Mouse (Mus musculus) liver, embryonic 15.5 days (tissue): ENCODE results near the gene Acss2. TPM values are rescaled to one million over a fixed set of nuclear protein-coding genes. Genes with fewer than 3 reads are reported as not detected.
"Not testable (repeated sequence)": the region's sequence is repeated elsewhere in the genome, so short reads cannot be mapped to it uniquely, and the experiment has no call there.

ENCODE experiments used
- ATAC-seq: fragments of 200-750 bp; cut with Nextera tagmentation; 2 replicates; pipeline ENCODE4 v1.8.0; 2017; ENCODE audit warnings: moderate number of reproducible peaks, mild to moderate bottlenecking, moderate library complexity; ENCODE audit not compliant: insufficient read depth
- H3K27ac ChIP-seq: fragments of 300-500 bp; sonication (generic); replicated peaks from 2 replicates; pipeline ENCODE4 v1.5.1; 2015; ENCODE audit warnings: mild to moderate bottlenecking, inconsistent platforms
- H3K27me3 ChIP-seq: fragments of 300-500 bp; sonication (generic); 2 replicates; pipeline ENCODE4 v1.6.1; 2015; ENCODE audit warnings: mild to moderate bottlenecking, inconsistent platforms
- H3K36me3 ChIP-seq: fragments of 300-500 bp; sonication (generic); replicated peaks from 2 replicates; pipeline ENCODE4 v1.6.1; 2015; ENCODE audit warnings: moderate library complexity, mild to moderate bottlenecking, inconsistent platforms
- H3K4me1 ChIP-seq: fragments of 300-500 bp; sonication (generic); replicated peaks from 2 replicates; pipeline ENCODE4 v1.6.1; 2015; ENCODE audit warnings: inconsistent platforms
- H3K4me2 ChIP-seq: fragments of 300-500 bp; sonication (generic); 2 replicates; pipeline ENCODE4 v1.6.1; 2015; ENCODE audit warnings: moderate library complexity, mild to moderate bottlenecking, inconsistent platforms
- H3K4me3 ChIP-seq: fragments of 300-500 bp; sonication (generic); replicated peaks from 2 replicates; pipeline ENCODE4 v1.5.1; 2015; ENCODE audit warnings: mild to moderate bottlenecking, inconsistent platforms
- H3K9ac ChIP-seq: fragments of 300-500 bp; sonication (generic); 2 replicates; pipeline ENCODE4 v1.6.1; 2015; ENCODE audit warnings: moderate library complexity, mild to moderate bottlenecking, inconsistent platforms
- H3K9me3 ChIP-seq: fragments of 300-500 bp; sonication (generic); replicated peaks from 2 replicates; pipeline ENCODE4 v1.6.1; 2016; ENCODE audit warnings: inconsistent platforms
- WGBS: fragments of 180-500 bp; shearing (Covaris S2); methylation state at CpG from one replicate; pipeline ENCODE4 v1.1.7; 2015; ENCODE audit warnings: mixed read lengths; ENCODE audit not compliant: insufficient replicate concordance; 5-methylcytosine and 5-hydroxymethylcytosine counted together
- polyA plus RNA-seq: library from polyadenylated mRNA; unstranded; fragments of >200 nt; fragmentation: Nextera tagmentation; extraction: Ambion mirVana; gene quantifications from 2 replicates; pipeline ENCODE4 v1.2.1, GENCODE M21; 2015

The Acss2 gene
- polyA plus RNA-seq, 1 experiment from 2014 or later, result 24.4 TPM

DNA sequence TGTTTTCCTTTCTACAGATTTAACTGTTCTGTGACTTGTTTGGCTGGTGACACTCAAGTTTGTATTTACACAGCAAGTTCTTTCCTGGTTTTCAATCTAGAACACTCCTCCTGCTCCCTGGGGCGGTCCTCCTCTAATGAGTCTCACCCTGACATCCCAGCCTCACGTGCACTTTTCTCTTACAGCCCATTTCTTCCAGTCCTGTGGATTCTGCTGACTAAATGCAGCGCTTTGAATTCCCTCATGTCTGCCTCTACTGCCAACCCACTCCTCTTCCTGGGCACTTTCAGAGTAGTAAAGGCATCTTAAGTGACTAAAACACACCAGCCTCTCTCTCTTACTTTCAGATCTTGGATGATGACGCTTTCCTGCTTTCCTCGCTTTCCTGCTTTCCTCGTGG, 73.9 kb downstream of the Acss2 start:
- WGBS, result 14% methylated on average over 6 of the region's 6 CpGs
- H3K4me1 ChIP-seq, result peaks cover 74% of the 10 kb centered on the region

DNA sequence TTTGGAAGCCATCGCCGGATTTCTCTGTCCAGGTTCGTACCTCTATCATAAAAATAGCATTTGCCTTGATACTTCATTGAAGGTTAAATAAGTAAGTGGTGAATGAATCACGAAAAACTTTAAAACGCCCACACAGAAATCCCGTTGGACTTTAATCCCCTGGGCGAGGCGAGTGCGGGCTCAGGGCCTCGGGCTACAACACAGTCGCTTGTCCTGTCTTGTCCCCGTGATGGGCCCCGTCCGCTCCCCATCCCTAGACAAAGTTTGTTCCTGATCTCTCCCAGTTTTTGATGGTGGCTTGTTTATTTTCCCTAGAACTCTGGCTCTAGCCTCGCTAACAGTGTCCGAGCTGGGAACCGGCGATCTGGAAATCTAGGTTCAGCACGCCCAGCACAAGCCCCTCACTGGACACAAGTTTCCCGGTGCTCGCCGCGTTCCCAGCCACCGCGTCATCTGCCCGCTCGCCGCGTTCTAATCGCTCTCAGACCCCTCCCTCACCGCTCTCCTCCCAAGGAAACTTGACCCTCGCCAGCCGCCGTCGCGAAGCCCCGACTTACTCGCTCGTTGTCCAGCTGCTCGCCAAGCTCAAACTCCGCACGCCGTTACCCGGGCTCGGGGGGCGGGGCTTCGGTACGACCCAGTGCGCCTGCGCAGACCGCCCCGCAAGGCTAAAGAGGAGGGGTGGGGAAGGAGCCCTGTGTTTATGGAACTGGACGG, 74.5 kb downstream of the Acss2 start, which contains the start of gene Gss:
Gss (minus strand) TSS at position 674 of the 717 bp plus-strand sequence.
- Histone ChIP-seq H3K27ac (peak within 1 kb of the TSS; percentile 88), H3K27me3 (no peaks in the 10 kb centered on the region), H3K4me1 (peaks cover 80% of the 10 kb centered on the region), H3K9me3 (no peaks in the 10 kb centered on the region), H3K36me3 (peaks cover 5% of the 10 kb centered on the region; the same call in 1 of the 2 replicates), H3K4me2 (peak within 1 kb of the TSS; percentile 84), H3K9ac (peak within 1 kb of the TSS; percentile 77), H3K4me3 (peak within 1 kb of the TSS; percentile 72)
- under 1% methylated on average over 53 of the region's 53 CpGs for WGBS
- ATAC-seq, result peak; percentile 87

More for the DNA sequence above, 73.9 kb downstream of the Acss2 start:
- Histone ChIP-seq H3K36me3 (peaks cover 11% of the 10 kb centered on the region; the same call in 1 of the 2 replicates), H3K27ac (peak overlapping the region; percentile 88), H3K4me3 (peak overlapping the region; percentile 72), H3K9ac (peak overlapping the region; percentile 77), H3K4me2 (peak overlapping the region; percentile 84), H3K27me3 (no peaks in the 10 kb centered on the region), H3K9me3 (no peaks in the 10 kb centered on the region)
- no peak for ATAC-seq

GRCm38 (mm10) chr2:155592854-155593283, 75.1 kb downstream of the Acss2 start:
- WGBS, result 1% methylated on average over 9 of the region's 9 CpGs

DNA sequence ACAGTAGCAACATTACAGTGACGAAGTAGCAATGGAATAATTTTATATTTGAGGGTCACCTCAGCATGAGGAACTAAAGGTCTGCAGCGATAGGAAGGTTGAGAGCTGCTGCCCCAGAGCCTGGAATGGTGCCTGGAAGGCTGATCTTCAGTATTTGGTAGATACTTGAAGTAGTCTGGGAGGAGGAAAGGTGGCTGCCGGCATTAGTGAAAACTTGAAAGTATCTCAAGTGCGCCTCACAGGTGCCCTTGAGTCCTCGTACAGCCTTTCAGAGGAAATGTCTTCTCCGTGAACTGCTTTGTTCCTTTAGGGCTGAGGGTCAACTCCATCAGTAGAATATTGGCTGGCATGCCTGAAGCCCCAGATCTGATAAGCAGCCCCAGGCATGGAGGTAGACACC, 77.8 kb downstream of the Acss2 start:
- whole genome bisulfite sequencing, result 76% methylated on average over 6 of the region's 6 CpGs
- Histone ChIP-seq H3K4me2 (no peak overlapping the region), H3K27me3 (no peaks in the 10 kb centered on the region), H3K36me3 (no peaks in the 10 kb centered on the region), H3K9ac (no peak overlapping the region), H3K4me1 (peaks cover 59% of the 10 kb centered on the region), H3K27ac (peak overlapping the region; percentile 69; the same call in 1 of the 2 replicates), H3K4me3 (no peak overlapping the region), H3K9me3 (no peaks in the 10 kb centered on the region)
- no peak for ATAC-seq

More at GRCm38 (mm10) chr2:155592854-155593283, 75.1 kb downstream of the Acss2 start:
- Histone ChIP-seq H3K9ac (peak overlapping the region; percentile 77), H3K4me1 (peaks cover 80% of the 10 kb centered on the region), H3K9me3 (no peaks in the 10 kb centered on the region), H3K4me3 (peak overlapping the region; percentile 72), H3K4me2 (peak overlapping the region; percentile 84), H3K27ac (peak overlapping the region; percentile 88), H3K36me3 (no peaks in the 10 kb centered on the region), H3K27me3 (no peaks in the 10 kb centered on the region)
- ATAC-seq, result peak; percentile 7; the same call in 1 of the 2 replicates

DNA sequence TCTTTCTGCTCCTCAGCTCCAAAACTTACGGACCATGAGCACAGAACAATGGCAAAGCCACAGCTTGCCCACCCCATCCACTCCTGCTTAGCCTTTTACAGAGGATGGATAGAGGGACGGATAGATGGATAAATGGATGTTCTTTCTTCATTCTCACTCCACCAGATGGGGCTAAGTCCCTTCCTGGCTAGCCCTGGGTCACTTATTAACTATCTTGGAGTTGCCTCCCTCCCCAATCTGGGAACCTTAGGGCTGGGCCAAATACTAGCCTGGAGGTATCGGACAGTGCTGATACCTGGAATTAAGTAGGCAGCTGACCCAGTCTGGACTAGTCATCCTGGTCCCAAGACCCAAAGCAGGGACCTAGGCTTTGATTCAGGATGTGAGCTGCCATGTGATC, 86.0 kb downstream of the Acss2 start:
- ATAC-seq, result no peak
- H3K27me3 ChIP-seq, result no peaks in the 10 kb centered on the region
- peak overlapping the region; percentile 88 for H3K4me2 ChIP-seq
- no peaks in the 10 kb centered on the region for H3K36me3 ChIP-seq
- no peak overlapping the region for H3K4me3 ChIP-seq
- H3K9me3 ChIP-seq, result no peaks in the 10 kb centered on the region
- peak overlapping the region; percentile 62; the same call in 1 of the 2 replicates for H3K9ac ChIP-seq
- peaks cover 64% of the 10 kb centered on the region for H3K4me1 ChIP-seq
- 70% methylated on average over 3 of the region's 3 CpGs for WGBS
- peak overlapping the region; percentile 99 for H3K27ac ChIP-seq

DNA sequence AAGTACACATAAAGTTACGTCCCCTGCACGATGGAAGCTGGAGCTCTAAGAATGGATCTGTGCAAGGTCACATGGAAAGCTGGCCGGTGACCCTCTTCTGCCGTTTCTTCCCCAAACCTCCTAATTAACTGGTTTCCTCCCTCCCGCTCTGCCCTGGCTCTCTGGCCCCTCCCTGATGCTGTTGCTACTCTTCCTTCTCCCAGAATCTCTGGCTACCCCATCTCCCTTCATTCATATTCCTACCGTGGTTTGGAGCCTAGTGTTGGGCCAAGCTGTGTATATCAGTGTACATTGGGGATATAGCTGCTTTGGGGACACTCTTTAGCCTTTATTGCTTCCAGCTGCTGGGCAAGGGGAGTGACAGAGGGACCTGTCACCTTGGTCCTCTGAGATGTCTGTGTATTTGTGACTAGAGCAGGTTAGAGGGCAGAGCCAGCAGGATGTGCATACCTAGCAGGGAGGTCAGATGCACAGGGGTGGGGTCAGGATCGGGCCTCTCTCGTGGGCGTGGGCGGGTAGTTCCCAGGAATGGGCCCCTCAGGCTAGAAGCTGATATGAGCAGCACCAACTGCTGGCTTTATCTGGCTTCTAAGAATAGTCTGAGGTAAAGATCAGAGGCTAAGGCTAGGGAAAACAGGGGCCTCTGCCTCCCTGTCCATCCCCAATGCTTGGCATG, 87.0 kb downstream of the Acss2 start:
- WGBS, result 22% methylated on average over 10 of the region's 10 CpGs
- Histone ChIP-seq H3K9me3 (no peaks in the 10 kb centered on the region), H3K4me3 (peak overlapping the region; percentile 48), H3K4me1 (peaks cover 64% of the 10 kb centered on the region), H3K36me3 (no peaks in the 10 kb centered on the region), H3K27ac (peak overlapping the region; percentile 99), H3K9ac (peak overlapping the region; percentile 62), H3K4me2 (peak overlapping the region; percentile 88), H3K27me3 (no peaks in the 10 kb centered on the region)
- ATAC-seq, result peak; percentile 98

DNA sequence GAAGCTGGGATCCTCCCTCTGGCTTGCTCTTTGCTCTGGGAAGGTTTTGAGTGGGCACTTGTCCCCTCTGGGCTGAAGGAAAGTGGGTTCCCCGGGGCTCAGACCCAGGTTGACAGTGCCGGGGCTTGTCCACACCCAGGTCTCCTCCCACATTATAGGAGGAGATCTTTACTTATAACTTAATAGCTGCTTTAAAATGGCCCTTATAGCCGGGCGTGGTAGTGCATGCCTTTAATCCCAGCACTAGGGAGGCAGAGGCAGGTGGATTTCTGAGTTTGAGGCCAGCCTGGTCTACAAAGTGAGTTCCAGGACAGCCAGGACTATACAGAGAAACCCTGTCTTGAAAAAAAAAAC, 87.5 kb downstream of the Acss2 start:
- H3K27ac ChIP-seq, result peak overlapping the region; percentile 99

GRCm38 (mm10) chr2:155606360-155606759, 88.6 kb downstream of the Acss2 start:
- ATAC-seq, result no peak
- H3K36me3 ChIP-seq, result no peaks in the 10 kb centered on the region
- H3K9me3 ChIP-seq, result no peaks in the 10 kb centered on the region
- no peak overlapping the region for H3K4me3 ChIP-seq
- no peak overlapping the region for H3K4me2 ChIP-seq
- no peaks in the 10 kb centered on the region for H3K27me3 ChIP-seq
- peaks cover 73% of the 10 kb centered on the region for H3K4me1 ChIP-seq
- H3K9ac ChIP-seq, result peak overlapping the region; percentile 32
- 75% methylated on average over 4 of the region's 4 CpGs for WGBS
- peak overlapping the region; percentile 99 for H3K27ac ChIP-seq

More for the DNA sequence above, 87.5 kb downstream of the Acss2 start:
- peak overlapping the region; percentile 88 for H3K4me2 ChIP-seq
- H3K36me3 ChIP-seq, H3K9me3 ChIP-seq, H3K27me3 ChIP-seq: not testable (repeated sequence)
- 21% methylated on average over 4 of the region's 4 CpGs for WGBS
- peaks cover 64% of the 10 kb centered on the region for H3K4me1 ChIP-seq
- H3K9ac ChIP-seq, result peak overlapping the region; percentile 62
- peak; percentile 84 for ATAC-seq
- H3K4me3 ChIP-seq, result peak overlapping the region; percentile 48

DNA sequence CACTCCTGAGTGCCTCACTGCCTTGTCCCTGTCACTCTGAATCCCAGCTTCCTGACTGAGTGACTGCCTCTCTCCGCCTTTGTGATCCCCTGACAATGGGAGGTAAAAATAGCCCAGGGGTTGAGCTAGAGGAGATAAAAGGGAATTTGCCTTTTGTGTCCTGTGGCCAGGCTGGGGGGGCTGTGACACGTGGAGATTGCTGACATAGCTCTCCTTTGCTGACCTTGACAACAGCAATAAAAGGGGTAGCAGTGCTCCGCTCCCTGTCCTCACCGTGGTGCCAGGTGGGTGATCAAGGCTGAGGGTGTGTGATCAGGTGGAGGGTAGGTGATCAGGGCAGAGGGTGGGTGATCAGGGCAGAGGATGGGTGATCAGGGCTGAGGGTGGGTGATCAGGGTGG, 93.2 kb downstream of the Acss2 start, which contains the start of gene Myh7b:
Myh7b (plus strand) TSS at position 235 of the 400 bp plus-strand sequence.
- no peak within 1 kb of the TSS for H3K9ac ChIP-seq

GRCm38 (mm10) chr2:155611834-155612550, 94.2 kb downstream of the Acss2 start:
- Histone ChIP-seq H3K4me3 (no peak overlapping the region), H3K9me3 (no peaks in the 10 kb centered on the region), H3K4me2 (peak overlapping the region; percentile 84), H3K27ac (peak overlapping the region; percentile 90), H3K27me3 (no peaks in the 10 kb centered on the region), H3K4me1 (peaks cover 79% of the 10 kb centered on the region), H3K36me3 (no peaks in the 10 kb centered on the region), H3K9ac (peak overlapping the region; percentile 73)
- WGBS, result 69% methylated on average over 9 of the region's 9 CpGs
- no peak for ATAC-seq

More for the DNA sequence above, 93.2 kb downstream of the Acss2 start, which contains the start of gene Myh7b:
- 49% methylated on average over 4 of the region's 4 CpGs for WGBS
- H3K4me3 ChIP-seq, result no peak within 1 kb of the TSS
- H3K9me3 ChIP-seq, result no peaks in the 10 kb centered on the region
- H3K4me1 ChIP-seq, result peaks cover 80% of the 10 kb centered on the region
- peak within 1 kb of the TSS; percentile 84 for H3K4me2 ChIP-seq
- H3K27me3 ChIP-seq, result no peaks in the 10 kb centered on the region
- H3K36me3 ChIP-seq, result no peaks in the 10 kb centered on the region
- ATAC-seq, result no peak
- peak within 1 kb of the TSS; percentile 90 for H3K27ac ChIP-seq
